Mouse (Mus musculus): ENCODE measurements around the gene Tor1b. TPM values are rescaled to one million over a fixed set of nuclear protein-coding genes. Genes with fewer than 3 reads are reported as not detected.

The Tor1b gene
- polyA plus RNA-seq, 1 experiment from 2014 or later: 20.5 TPM

- Histone ChIP-seq H3K9ac (replicated peaks) (no peak overlapping the region), H3K4me3 (replicated peaks) (no peak overlapping the region), H3K36me3 (peaks cover 40% of the 10 kb centered on the region), H3K4me2 (replicated peaks) (no peak overlapping the region), H3K27ac (no peak overlapping the region), H3K4me1 (replicated peaks) (no peaks in the 10 kb centered on the region), H3K9me3 (no peaks in the 10 kb centered on the region), H3K27me3 (no peaks in the 10 kb centered on the region)
- no peak for ATAC-seq
- 75% methylated on average over 8 of the region's 8 CpGs for WGBS
Measured at GRCm38 (mm10) chr2:30998443-30999260, 45.9 kb downstream of the Tor1b start.

GRCm38 (mm10) chr2:31002857-31003256 is 50.1 kb downstream of the Tor1b start:
- no peaks in the 10 kb centered on the region for H3K4me1 ChIP-seq (replicated peaks)
- no peak overlapping the region for H3K4me3 ChIP-seq (replicated peaks)
- H3K9ac ChIP-seq (replicated peaks): no peak overlapping the region
- no peaks in the 10 kb centered on the region for H3K9me3 ChIP-seq
- no peaks in the 10 kb centered on the region for H3K27me3 ChIP-seq
- no peak for ATAC-seq
- no peak overlapping the region for H3K4me2 ChIP-seq (replicated peaks)
- H3K27ac ChIP-seq: no peak overlapping the region
- 96% methylated on average over 10 of the region's 10 CpGs for WGBS
- peaks cover 79% of the 10 kb centered on the region for H3K36me3 ChIP-seq

- H3K36me3 ChIP-seq: peaks cover 83% of the 10 kb centered on the region
- no peak for ATAC-seq
- H3K4me2 ChIP-seq (replicated peaks): no peak overlapping the region
- H3K4me3 ChIP-seq (replicated peaks): no peak overlapping the region
- H3K27ac ChIP-seq: no peak overlapping the region
- H3K9ac ChIP-seq (replicated peaks): no peak overlapping the region
- 79% methylated on average over 2 of the region's 2 CpGs for WGBS
- H3K4me1 ChIP-seq (replicated peaks): no peaks in the 10 kb centered on the region
- no peaks in the 10 kb centered on the region for H3K9me3 ChIP-seq
- H3K27me3 ChIP-seq: no peaks in the 10 kb centered on the region
Measured at GRCm38 (mm10) chr2:31005453-31005852, 52.7 kb downstream of the Tor1b start.

GRCm38 (mm10) chr2:31006434-31006833 is 53.7 kb downstream of the Tor1b start:
- H3K9ac ChIP-seq (replicated peaks): no peak overlapping the region
- H3K4me2 ChIP-seq (replicated peaks): no peak overlapping the region
- no peaks in the 10 kb centered on the region for H3K9me3 ChIP-seq
- peaks cover 89% of the 10 kb centered on the region for H3K36me3 ChIP-seq
- H3K4me1 ChIP-seq (replicated peaks): no peaks in the 10 kb centered on the region
- ATAC-seq: no peak
- H3K27me3 ChIP-seq: no peaks in the 10 kb centered on the region
- no peak overlapping the region for H3K4me3 ChIP-seq (replicated peaks)
- WGBS: 87% methylated on average over 5 of the region's 5 CpGs
- H3K27ac ChIP-seq: no peak overlapping the region

GRCm38 (mm10) chr2:31007208-31007607 is 54.4 kb downstream of the Tor1b start:
- 92% methylated on average over 5 of the region's 5 CpGs for WGBS
- H3K36me3 ChIP-seq: peaks cover 89% of the 10 kb centered on the region
- ATAC-seq: no peak

More at GRCm38 (mm10) chr2:31007208-31007607, 54.4 kb downstream of the Tor1b start:
- no peaks in the 10 kb centered on the region for H3K27me3 ChIP-seq
- H3K9ac ChIP-seq (replicated peaks): no peak overlapping the region
- no peaks in the 10 kb centered on the region for H3K9me3 ChIP-seq
- H3K4me3 ChIP-seq (replicated peaks): no peak overlapping the region
- no peak overlapping the region for H3K27ac ChIP-seq
- no peak overlapping the region for H3K4me2 ChIP-seq (replicated peaks)
- no peaks in the 10 kb centered on the region for H3K4me1 ChIP-seq (replicated peaks)

Other genes with a start within 250 kb of the Tor1b start
- 1.1 and 1.3 TPM in 2 replicates for gene 1700001O22Rik, start 149.3 kb upstream of the Tor1b start, polyA plus RNA-seq (2015; fragmentation: Nextera tagmentation; extraction: Ambion mirVana)
- gene Ntmt1, start 145.1 kb upstream of the Tor1b start, polyA plus RNA-seq (2015; fragmentation: Nextera tagmentation; extraction: Ambion mirVana): 121 and 123 TPM in 2 replicates
- gene Asb6, start 122.6 kb upstream of the Tor1b start, polyA plus RNA-seq (2015; fragmentation: Nextera tagmentation; extraction: Ambion mirVana): 41.7 and 43.0 TPM in 2 replicates
- 2.0 and 2.8 TPM in 2 replicates for gene Prrx2, start 118.0 kb upstream of the Tor1b start, polyA plus RNA-seq (2015; fragmentation: Nextera tagmentation; extraction: Ambion mirVana)
- 2.5 and 2.9 TPM in 2 replicates for gene Ptges, start 23.1 kb upstream of the Tor1b start, polyA plus RNA-seq (2015; fragmentation: Nextera tagmentation; extraction: Ambion mirVana)
- 93.2 and 95.7 TPM in 2 replicates for gene Tor1a, start 15.0 kb downstream of the Tor1b start, polyA plus RNA-seq (2015; fragmentation: Nextera tagmentation; extraction: Ambion mirVana)
- 88.8 and 92.8 TPM in 2 replicates for gene BC005624, start 29.2 kb downstream of the Tor1b start, polyA plus RNA-seq (2015; fragmentation: Nextera tagmentation; extraction: Ambion mirVana)
- 42.5 and 47.9 TPM in 2 replicates for gene Usp20, start 29.3 kb downstream of the Tor1b start, polyA plus RNA-seq (2015; fragmentation: Nextera tagmentation; extraction: Ambion mirVana)
- 14.9 and 16.9 TPM in 2 replicates for gene Fnbp1, start 189.0 kb downstream of the Tor1b start, polyA plus RNA-seq (2015; fragmentation: Nextera tagmentation; extraction: Ambion mirVana)
- gene Gpr107, start 199.4 kb downstream of the Tor1b start, polyA plus RNA-seq (2015; fragmentation: Nextera tagmentation; extraction: Ambion mirVana): 37.5 and 40.0 TPM in 2 replicates